Mouse (Mus musculus) thymus, postnatal 0 days (tissue): ENCODE measurements at regions not wholly inside any gene's neighbourhood (a gene's known extent, or its start where the extent isn't known, plus 50 kb on each side); places are given as distances from the start of the nearest gene placed in this dataset.
"Not testable (repeated sequence)": the region's sequence is repeated elsewhere in the genome, so short reads cannot be mapped to it uniquely, and the experiment has no call there.

Experiments used
- DNase-seq: peaks from one replicate; pipeline ENCODE4 v3.0.0-alpha.2; 2015; ENCODE audit warnings: low spot score

DNA sequence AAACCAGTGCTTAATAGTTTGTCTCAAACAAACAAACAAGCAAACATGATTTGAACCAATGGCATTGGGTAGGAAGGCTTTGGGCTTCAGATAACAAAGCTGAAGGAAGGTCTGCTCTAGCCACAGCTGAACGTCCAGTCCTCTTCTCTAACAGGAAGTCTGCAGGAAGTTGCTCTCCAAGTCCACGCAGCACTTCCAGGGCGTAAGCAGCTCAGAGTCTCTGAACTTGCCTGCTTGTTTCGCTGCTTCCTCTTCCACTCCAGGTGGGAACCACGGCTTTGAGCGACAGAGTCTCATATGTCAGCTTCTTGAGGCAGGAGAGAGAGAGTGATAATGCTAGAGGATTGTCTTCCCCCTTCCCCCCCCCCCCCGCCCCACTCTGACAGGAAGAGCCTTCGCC lies 123.6 kb downstream of the Tnfrsf21 start:
- DNase-seq, result peak; percentile 2

DNA sequence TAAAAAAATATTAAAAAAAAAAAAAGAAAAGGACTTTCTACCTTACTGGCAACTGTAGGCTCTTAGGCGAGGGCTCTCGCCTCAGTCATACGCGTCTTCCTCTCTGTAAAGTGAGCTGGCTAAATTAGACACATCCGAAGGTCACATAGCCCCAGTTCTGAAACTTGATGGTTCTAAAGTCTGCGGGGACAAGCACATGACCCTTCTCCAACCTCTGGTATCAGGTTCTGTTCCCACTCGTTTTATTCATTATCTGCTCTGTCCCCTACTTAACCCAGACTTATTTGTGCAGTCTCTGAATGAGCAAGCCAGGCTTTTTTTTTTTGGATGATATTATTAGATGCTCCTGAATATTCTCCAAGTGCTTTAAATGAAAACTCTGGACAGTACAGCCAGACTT lies 125.4 kb downstream of the Tnfrsf21 start:
- no peak for DNase-seq

GRCm38 (mm10) chr17:43145749-43146148 lies 124.4 kb upstream of the Adgrf1 start:
- no peak for DNase-seq

DNA sequence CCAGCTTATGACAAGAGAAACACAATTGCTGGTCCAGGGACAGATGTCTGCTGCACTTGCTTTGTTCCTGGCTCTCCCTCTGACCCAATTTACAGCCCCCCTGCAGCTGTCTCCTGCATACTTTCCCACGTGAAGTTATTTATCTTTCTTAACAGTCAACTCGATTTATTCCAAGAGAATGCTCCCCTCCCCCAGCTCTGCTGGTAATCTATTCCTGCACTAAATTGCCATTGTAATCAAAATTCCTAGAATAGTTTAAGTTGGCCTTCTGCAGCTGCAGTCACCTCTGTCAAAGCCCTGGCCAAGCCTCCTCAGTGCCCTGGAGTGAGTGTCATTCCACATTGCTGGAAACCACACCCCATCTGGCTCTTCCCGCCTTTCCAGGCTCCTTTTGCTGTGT lies 122.2 kb upstream of the Adgrf1 start:
- no peak for DNase-seq

DNA sequence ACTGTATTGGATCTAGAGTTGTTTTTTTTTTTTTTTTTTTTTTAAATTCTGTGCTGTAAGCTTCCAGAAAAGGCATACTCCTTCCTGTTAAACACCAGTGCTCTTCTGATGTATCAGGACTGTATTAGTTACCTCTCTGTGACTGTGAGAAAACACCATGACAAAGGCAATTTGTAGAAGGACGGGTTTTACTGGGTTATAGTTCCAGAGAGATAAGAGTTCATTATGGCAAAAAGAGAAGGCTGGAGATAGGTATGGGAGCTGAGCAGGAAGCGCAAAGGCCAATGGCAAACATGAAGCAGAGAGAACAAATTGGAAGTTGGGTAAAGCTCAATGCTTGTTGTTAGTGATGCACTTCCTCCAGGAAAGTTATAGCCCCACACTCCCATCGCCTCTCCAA lies 117.5 kb upstream of the Adgrf1 start:
- DNase-seq, result no peak

DNA sequence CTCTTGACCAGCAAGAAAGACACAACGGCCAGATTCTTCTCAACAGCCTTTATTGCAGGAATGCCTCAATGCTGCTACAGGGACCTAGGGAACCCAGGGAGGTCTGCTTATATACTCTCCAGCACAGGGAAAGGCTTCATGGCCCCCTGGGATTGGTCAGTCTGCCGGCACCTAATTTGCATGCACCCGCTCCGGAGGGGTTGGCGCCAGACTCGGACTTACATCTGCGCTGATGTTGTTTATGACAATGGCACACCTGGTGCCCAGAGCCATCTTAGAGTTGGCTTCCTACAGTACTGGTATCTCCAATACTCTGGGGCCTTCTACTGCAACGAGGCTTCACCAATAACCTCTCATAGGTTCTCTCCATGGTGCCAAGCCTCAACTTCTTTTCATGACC lies 114.9 kb upstream of the Adgrf1 start:
- not testable (repeated sequence) for DNase-seq

- DNase-seq, result no peak
Observed at GRCm38 (mm10) chr17:43156116-43156515, 114.0 kb upstream of the Adgrf1 start.

DNA sequence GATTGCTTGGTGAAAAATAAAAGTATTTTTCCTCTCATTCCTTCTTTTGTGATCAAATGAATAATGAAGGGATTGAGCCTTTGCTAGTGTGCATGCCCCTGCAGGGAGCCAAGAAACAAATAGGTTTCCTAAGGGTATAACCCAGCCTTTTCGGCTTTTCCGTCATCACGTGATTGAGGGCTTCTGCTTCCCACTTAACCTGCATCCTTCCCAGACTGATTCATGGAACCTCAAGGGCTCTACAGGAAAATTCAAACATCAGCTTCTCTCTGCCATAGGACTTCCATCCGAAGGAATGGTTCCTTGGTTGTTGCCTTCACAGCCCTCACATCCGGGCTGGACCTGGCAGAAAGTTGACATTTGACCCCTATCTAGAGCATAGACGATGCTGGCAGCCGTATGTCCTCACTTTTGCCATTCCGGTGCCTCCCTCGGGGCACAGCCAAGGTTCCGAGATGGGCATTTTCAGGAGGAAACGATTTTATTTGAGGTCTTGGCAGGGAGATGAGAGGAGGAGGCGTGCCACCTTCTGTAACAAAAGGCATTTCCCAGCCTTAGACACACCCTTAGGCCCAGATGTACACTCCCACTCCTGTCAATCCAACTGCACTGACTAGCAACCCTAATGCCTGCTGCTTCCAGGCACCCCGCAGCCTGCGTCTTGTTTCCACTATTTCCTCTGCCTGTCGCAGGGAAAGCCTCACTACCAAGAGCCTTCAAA lies 112.2 kb upstream of the Adgrf1 start:
- DNase-seq, result no peak

GRCm38 (mm10) chr17:43158741-43159140 lies 111.4 kb upstream of the Adgrf1 start:
- no peak for DNase-seq

GRCm38 (mm10) chr17:43161306-43161705 lies 108.8 kb upstream of the Adgrf1 start:
- DNase-seq, result not testable (repeated sequence)

DNA sequence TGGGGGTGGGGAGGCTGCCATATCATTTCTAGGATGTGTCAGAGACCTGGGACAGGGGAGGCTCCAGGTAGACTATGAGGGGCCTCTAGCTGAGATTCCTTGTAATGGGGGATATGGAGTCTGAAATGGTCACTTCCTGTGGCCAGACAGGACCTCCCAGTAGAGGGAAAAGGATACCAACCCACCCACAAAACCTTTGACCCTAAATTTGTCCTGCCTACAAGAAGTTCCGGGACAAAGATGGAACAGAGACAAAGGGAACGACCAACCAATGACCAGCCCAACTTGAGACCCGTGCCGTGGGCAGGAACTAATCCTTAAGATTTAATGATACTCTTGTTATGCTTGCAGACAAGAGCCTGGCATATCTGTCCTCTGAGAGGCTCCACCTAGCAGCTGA lies 107.0 kb upstream of the Adgrf1 start:
- DNase-seq, result no peak

- DNase-seq, result no peak
Observed at GRCm38 (mm10) chr17:43166091-43166490, 104.0 kb upstream of the Adgrf1 start.

DNA sequence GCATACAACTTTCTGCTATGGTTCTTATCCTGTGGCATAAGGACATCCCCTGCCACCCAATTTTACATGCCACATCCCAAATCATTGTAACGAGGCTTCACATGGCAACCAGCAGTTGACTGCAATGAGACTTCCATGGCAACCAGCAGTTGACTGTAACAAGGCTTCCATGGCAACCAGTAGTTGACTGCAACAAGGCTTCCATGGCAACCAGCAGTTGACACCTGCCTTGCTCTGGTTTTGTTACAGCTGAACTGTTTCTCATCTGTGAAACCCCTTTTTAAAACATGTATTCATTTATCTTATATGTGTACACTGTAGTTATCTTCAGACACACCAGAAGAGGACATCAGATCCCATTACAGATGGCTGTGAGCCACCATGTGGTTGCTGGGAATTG lies 100.7 kb upstream of the Adgrf1 start:
- no peak for DNase-seq

DNA sequence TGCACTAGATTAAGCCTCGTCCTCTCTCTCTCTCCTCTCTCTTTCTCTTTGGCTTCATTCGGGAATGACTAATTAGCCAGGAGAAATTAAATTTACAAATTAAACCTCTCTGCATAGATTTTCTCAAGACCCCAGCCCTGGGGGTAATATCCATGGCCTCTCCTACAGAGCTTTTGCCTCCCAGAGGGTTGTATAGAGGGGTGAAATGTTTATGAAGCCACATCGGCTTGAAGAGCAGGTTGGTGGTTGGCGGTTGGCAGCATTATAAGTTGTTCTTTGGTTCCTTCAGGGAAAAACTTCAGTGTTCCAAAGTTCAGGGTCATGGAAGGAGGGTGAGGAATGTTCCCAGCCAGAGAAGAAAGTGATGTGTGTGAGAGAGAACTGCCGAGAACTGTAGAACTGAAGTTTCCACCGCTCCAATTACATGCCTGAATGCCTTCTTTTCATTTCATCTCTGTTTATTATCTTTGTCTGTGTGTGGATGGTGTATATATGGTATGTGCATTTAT lies 97.4 kb upstream of the Adgrf1 start:
- DNase-seq, result no peak

GRCm38 (mm10) chr17:43174860-43175259 lies 95.3 kb upstream of the Adgrf1 start:
- no peak for DNase-seq

DNA sequence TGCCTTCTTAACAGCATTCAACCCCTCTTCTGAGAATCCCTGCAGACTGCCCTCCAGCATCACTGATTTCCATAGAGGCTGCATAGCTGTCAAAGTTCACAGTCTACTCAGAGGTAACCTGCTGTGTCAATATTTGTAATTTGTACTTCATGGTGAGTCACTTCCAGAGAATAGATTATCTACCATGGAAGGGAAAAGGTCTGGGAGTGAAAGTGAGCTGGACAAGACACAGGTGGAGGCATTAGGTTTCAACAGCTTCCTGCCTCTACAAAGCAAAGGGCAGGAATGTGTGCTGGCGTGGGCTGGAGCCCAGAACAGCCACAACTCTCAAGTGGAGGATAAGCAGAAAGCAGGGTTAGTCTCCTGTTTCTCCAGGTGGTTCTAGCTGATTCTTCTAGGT lies 92.9 kb upstream of the Adgrf1 start:
- DNase-seq, result no peak

DNA sequence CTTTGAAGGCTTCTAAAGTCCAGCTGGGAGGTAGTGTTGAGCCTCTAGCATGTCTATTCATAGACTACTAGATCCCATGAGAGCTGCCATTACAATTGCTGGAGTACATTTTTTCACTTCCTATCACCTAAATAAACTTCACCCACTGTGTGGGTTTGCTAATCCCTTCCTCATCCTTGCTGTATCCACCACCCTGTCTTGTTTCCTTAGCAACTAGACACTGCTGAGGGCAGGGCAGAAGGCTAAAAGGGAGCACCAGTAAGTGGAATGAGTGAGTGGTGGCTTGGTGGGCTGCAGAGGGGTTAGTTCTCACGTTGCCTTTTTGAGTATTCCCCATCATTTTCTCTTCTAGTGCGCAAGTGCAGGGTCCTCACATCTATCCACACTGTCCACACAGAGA lies 80.1 kb upstream of the Adgrf1 start:
- DNase-seq, result no peak

GRCm38 (mm10) chr17:43190853-43191485 lies 79.2 kb upstream of the Adgrf1 start:
- no peak for DNase-seq

DNA sequence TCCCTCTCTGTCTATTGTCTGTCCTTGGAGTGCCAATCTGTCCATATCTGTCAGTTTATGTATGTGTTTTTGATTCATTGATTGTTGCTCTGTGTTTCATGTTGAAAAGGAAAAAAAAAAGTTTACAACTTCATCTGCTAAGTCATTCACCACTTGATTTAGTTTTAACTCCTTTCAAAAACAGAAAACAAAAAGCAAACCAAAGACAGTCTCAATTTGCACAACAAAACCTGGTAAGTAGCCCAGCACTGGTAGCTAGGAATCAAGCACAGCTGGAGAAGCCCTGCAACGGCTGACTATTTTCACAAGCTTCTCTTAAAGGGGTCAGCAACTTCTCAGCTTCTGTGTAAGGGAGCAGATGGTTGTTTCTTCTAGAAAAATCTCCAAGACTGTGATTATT lies 72.9 kb upstream of the Adgrf1 start:
- no peak for DNase-seq

GRCm38 (mm10) chr17:43200832-43201231 lies 69.3 kb upstream of the Adgrf1 start:
- DNase-seq, result no peak

DNA sequence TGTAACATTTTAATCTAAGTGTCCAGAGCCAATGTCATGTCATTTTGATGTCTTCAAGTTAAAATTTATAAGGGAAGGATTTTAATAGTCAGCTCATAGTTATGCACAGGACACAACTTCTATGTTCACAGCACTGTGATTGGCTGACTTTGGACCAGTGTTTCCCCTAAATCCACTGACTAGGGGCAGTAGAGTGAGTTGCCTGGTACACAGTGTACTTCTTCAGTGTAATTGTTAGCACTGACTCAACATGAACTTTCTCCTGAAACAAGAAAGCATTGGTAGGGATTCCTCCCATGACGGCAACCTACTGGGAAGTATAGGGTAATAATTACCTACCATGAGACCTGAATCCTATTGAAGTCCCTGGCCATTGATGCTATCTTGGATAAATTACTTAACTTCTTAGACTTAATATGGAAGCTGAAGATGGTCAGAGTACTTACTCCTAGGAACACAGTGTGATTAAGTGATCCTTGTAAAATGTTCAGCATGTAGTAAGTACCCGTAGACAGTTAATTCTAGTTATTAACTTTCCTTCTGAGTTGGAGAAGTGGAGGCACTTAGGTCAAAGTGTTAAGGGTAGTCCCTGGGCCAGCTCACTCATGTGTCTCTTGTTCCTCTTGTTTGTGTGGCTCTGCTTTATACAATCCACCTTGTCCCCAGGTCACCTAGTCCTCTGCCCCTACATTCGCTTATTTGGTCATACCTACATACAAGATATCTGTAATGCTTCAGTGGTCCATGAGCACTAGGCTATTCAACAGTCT lies 63.2 kb upstream of the Adgrf1 start:
- DNase-seq, result no peak

DNA sequence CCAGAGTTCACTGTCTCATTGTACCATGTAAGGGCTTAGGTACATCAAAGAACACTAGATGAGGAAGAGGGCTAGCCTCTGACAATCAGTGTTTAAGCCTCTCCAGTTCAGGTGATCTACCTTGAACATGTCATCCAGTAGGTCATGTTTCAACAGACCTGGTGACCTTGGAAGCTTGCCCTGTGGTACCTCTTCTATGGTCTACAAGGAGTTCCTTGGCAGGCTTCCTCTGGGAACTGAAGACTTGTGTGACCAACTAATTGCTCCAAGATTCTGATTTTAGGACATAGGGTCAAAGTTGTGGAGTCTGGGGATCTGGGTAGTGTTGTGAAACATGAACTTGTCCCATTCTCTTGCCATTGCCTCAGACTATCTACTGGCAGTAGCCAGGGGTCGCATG lies 60.4 kb upstream of the Adgrf1 start:
- no peak for DNase-seq
